Mouse (Mus musculus): ENCODE results near the gene Vmn1r78. TPM values are rescaled to one million over a fixed set of nuclear protein-coding genes. Genes with fewer than 3 reads are reported as not detected.
"Not testable (repeated sequence)": the region's sequence is repeated elsewhere in the genome, so short reads cannot be mapped to it uniquely, and the experiment has no call there.

Gene Vmn1r78
- not detected in 2 replicates for polyA plus RNA-seq (2015; fragmentation: Nextera tagmentation; extraction: Ambion mirVana)

DNA sequence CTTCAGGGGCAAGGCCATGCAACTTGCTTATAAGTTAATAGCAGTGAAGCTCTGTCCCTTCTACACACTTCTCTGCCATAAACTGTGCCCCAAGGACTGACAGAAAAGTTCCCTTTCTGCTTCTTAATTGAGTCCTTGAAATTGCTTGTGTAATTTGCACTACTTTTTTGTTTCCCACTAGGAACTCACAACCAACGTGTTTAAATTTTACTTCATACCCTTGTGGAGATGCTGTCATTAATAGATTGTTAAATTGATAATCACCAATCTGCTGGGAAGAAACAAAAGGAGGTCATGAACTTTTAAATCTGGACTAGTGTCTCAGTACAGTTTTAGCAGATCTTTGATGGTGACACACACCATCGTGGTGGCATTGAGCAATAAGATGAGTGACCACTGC is at the start of gene Vmn1r78:
Gene Vmn1r78, plus strand, starts transcription at position 301 of the 400 bp plus-strand sequence.
- DNase-seq (ENCODE audit: low spot score) (no peak), ATAC-seq (replicated peaks; ENCODE audit: low FRiP score, low read depth) (no peak)
- no peak within 1 kb of the TSS for H3K4me2 ChIP-seq (ENCODE audit: low read length)
- H3K9me3 ChIP-seq (replicated peaks; ENCODE audit: low read length), result no peaks in the 10 kb centered on the region
- no peak within 1 kb of the TSS for H3K9ac ChIP-seq (ENCODE audit: low read depth, low read length)
- H3K36me3 ChIP-seq (ENCODE audit: insufficient read depth, low read length), result no peaks in the 10 kb centered on the region
- H3K4me1 ChIP-seq (replicated peaks; ENCODE audit: insufficient read depth, low read length), result no peaks in the 10 kb centered on the region
- H3K27me3 ChIP-seq (ENCODE audit: insufficient read depth, low read length), result no peaks in the 10 kb centered on the region
- H3K4me3 ChIP-seq (replicated peaks; ENCODE audit: low read depth, low read length), result no peak within 1 kb of the TSS
- WGBS, result 53% methylated on average over 2 of the region's 2 CpGs
- H3K27ac ChIP-seq, result no peak within 1 kb of the TSS
- TF ChIP-seq CTCF (IDR thresholded peaks at IDR 0.05; ENCODE audit: low read depth), result no peak

DNA sequence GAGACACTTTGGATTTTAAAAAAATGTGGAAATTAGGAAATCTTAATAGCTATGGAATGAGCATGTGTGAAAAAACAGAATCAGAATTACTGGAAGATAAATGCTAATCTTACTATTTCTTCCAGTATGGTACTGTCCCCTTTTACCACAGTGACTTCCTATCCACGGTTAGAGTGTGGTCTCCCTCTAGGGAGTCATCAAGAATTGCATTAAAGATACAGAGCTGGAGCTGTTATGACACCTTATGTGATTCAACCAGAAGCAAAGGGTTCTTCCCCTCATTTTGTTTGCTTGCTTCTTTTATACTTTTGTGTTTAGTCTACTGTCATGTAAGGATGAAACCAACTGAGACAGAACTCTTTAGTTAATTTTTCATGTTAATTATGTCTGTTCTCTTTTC is 6.4 kb downstream of the Vmn1r78 start:
- DNase-seq (ENCODE audit: low spot score); H3K27ac ChIP-seq; H3K4me1 ChIP-seq (replicated peaks; ENCODE audit: insufficient read depth, low read length); ATAC-seq (replicated peaks; ENCODE audit: low FRiP score, low read depth); H3K36me3 ChIP-seq (ENCODE audit: insufficient read depth, low read length); H3K27me3 ChIP-seq (ENCODE audit: insufficient read depth, low read length); H3K9ac ChIP-seq (ENCODE audit: low read depth, low read length); H3K4me3 ChIP-seq (replicated peaks; ENCODE audit: low read depth, low read length); H3K4me2 ChIP-seq (ENCODE audit: low read length); H3K9me3 ChIP-seq (replicated peaks; ENCODE audit: low read length): not testable (repeated sequence)
- WGBS, result 17% methylated on average over 1 of the region's 1 CpGs

DNA sequence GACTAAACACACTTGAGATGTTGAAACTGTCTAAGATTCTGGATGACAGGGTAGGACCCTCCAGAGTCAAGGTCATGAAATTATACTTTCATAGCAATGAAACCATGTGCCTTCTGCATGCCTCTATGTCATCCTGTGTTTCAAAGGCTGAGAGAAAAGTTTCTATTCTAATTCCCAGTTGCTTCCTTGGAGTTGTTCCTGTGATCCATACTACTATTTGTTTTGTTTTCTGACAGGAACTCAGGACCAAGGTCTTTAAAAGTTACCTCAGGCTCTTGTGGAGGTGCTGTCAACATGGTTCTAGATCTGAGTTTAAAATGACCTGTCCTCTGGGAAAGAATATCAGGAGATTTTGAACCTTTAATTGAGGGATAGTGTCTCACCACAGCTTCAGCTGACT is 20.9 kb downstream of the Vmn1r78 start, which contains the start of gene Vmn1r79:
Gene Vmn1r79, plus strand, starts transcription at position 301 of the 400 bp plus-strand sequence.
- H3K9me3 ChIP-seq (replicated peaks; ENCODE audit: low read length); H3K4me3 ChIP-seq (replicated peaks; ENCODE audit: low read depth, low read length); H3K4me1 ChIP-seq (replicated peaks; ENCODE audit: insufficient read depth, low read length); H3K4me2 ChIP-seq (ENCODE audit: low read length); H3K27me3 ChIP-seq (ENCODE audit: insufficient read depth, low read length); H3K9ac ChIP-seq (ENCODE audit: low read depth, low read length); DNase-seq (ENCODE audit: low spot score); H3K27ac ChIP-seq; ATAC-seq (replicated peaks; ENCODE audit: low FRiP score, low read depth); H3K36me3 ChIP-seq (ENCODE audit: insufficient read depth, low read length): not testable (repeated sequence)

DNA sequence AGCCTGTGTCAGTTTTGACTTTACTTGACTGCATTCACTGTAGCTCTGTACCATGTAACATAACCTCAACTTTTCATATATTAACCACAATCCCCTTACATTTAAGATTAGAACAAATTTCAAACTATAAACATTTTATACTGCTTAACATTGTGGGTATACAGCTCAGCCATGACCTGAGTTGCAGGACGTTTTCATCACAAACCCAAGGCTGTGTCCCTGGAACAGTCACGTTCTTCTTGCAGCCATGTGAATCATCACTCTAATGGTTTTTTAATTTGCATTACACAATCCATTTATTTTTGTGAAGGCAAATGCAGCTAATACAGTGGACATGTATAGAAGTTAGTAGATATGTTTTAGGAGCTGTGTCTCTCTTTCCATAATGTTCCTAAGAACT is 22.9 kb downstream of the Vmn1r78 start:
- 59% methylated on average over 2 of the region's 2 CpGs for WGBS
- not testable (repeated sequence) for H3K4me3 ChIP-seq (replicated peaks; ENCODE audit: low read depth, low read length); H3K27ac ChIP-seq; H3K4me2 ChIP-seq (ENCODE audit: low read length); H3K9me3 ChIP-seq (replicated peaks; ENCODE audit: low read length); DNase-seq (ENCODE audit: low spot score); H3K4me1 ChIP-seq (replicated peaks; ENCODE audit: insufficient read depth, low read length); H3K36me3 ChIP-seq (ENCODE audit: insufficient read depth, low read length); ATAC-seq (replicated peaks; ENCODE audit: low FRiP score, low read depth); H3K27me3 ChIP-seq (ENCODE audit: insufficient read depth, low read length); H3K9ac ChIP-seq (ENCODE audit: low read depth, low read length)

DNA sequence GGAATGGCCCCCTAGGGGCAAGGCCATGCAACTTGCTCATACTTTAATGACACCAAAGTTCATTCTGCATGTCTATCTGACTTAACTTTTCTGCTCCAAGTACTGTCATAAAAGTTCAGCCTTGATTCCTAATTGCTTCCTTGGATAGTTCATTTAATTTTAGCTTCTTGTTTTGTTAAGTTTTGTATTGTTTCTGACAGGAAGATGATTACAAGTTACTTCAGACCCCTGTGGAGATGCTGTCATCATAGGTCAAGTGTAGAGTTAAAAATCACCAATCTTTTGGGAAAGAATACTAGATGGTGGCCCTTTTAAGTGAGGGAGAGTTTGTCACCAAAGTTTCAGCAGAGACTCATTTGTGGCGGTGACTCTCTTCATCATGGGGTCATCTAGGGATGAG is 38.9 kb downstream of the Vmn1r78 start, which contains the start of gene Vmn1r80:
Gene Vmn1r80, plus strand, starts transcription at position 301 of the 400 bp plus-strand sequence.
- Histone ChIP-seq H3K27me3 (ENCODE audit: insufficient read depth, low read length) (no peaks in the 10 kb centered on the region), H3K9ac (ENCODE audit: low read depth, low read length) (no peak within 1 kb of the TSS), H3K4me1 (replicated peaks; ENCODE audit: insufficient read depth, low read length) (no peaks in the 10 kb centered on the region), H3K27ac (no peak within 1 kb of the TSS), H3K4me3 (replicated peaks; ENCODE audit: low read depth, low read length) (no peak within 1 kb of the TSS), H3K9me3 (replicated peaks; ENCODE audit: low read length) (no peaks in the 10 kb centered on the region), H3K4me2 (ENCODE audit: low read length) (no peak within 1 kb of the TSS), H3K36me3 (ENCODE audit: insufficient read depth, low read length) (no peaks in the 10 kb centered on the region)
- WGBS, result 83% methylated on average over 1 of the region's 1 CpGs
- DNase-seq (ENCODE audit: low spot score), result no peak
- ATAC-seq (replicated peaks; ENCODE audit: low FRiP score, low read depth), result no peak
- no peak for TF ChIP-seq CTCF (IDR thresholded peaks at IDR 0.05; ENCODE audit: low read depth)

DNA sequence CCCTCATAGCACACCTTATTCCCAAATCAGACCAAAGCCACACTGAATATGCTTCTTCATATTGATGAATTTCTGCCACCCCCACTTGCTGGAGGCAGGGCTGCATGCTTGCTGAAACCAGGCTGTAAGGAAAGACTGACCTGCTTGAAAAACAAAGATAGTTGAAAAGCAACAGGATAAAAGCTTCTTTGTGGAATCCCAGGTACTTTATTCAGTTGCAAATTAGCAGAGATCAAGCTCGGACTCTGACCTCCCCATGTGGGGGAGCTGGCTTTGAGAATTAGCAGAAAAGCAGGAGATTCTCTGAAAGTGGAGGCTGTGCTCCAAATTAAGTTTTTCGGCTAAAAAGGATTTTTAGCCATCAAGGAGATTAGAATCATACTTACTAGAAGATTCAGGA is 54.1 kb downstream of the Vmn1r78 start:
- H3K4me2 ChIP-seq (ENCODE audit: low read length), result no peak overlapping the region
- ATAC-seq (replicated peaks; ENCODE audit: low FRiP score, low read depth) (no peak), DNase-seq (ENCODE audit: low spot score) (no peak)
- no peaks in the 10 kb centered on the region for H3K27me3 ChIP-seq (ENCODE audit: insufficient read depth, low read length)
- 66% methylated on average over 2 of the region's 2 CpGs for WGBS
- H3K4me3 ChIP-seq (replicated peaks; ENCODE audit: low read depth, low read length), result no peak overlapping the region
- H3K36me3 ChIP-seq (ENCODE audit: insufficient read depth, low read length), result no peaks in the 10 kb centered on the region
- TF ChIP-seq CTCF (IDR thresholded peaks at IDR 0.05; ENCODE audit: low read depth), result no peak
- H3K9me3 ChIP-seq (replicated peaks; ENCODE audit: low read length), result no peaks in the 10 kb centered on the region
- H3K4me1 ChIP-seq (replicated peaks; ENCODE audit: insufficient read depth, low read length), result no peaks in the 10 kb centered on the region
- H3K27ac ChIP-seq, result no peak overlapping the region
- H3K9ac ChIP-seq (ENCODE audit: low read depth, low read length), result no peak overlapping the region

Other genes with a start within 250 kb of the Vmn1r78 start
- not detected in 2 replicates for gene Vmn1r76, start 212.0 kb upstream of the Vmn1r78 start, polyA plus RNA-seq (2015; fragmentation: Nextera tagmentation; extraction: Ambion mirVana)
- not detected in 2 replicates for gene Vmn1r77, start 113.5 kb upstream of the Vmn1r78 start, polyA plus RNA-seq (2015; fragmentation: Nextera tagmentation; extraction: Ambion mirVana)
- not detected in 2 replicates for gene Vmn1r79, start 21.0 kb downstream of the Vmn1r78 start, polyA plus RNA-seq (2015; fragmentation: Nextera tagmentation; extraction: Ambion mirVana)
- gene Vmn1r80, start 39.0 kb downstream of the Vmn1r78 start, polyA plus RNA-seq (2015; fragmentation: Nextera tagmentation; extraction: Ambion mirVana), result not detected in 2 replicates
- gene Vmn1r81, start 118.0 kb downstream of the Vmn1r78 start, polyA plus RNA-seq (2015; fragmentation: Nextera tagmentation; extraction: Ambion mirVana), result not detected in 2 replicates
- gene Vmn1r82, start 150.2 kb downstream of the Vmn1r78 start, polyA plus RNA-seq (2015; fragmentation: Nextera tagmentation; extraction: Ambion mirVana), result not detected in 2 replicates
- gene Vmn1r83, start 179.2 kb downstream of the Vmn1r78 start, polyA plus RNA-seq (2015; fragmentation: Nextera tagmentation; extraction: Ambion mirVana), result not detected in 2 replicates
- not detected in 2 replicates for gene Vmn1r84, start 219.0 kb downstream of the Vmn1r78 start, polyA plus RNA-seq (2015; fragmentation: Nextera tagmentation; extraction: Ambion mirVana)

Measured in kidney, postnatal 0 days (tissue).